Mouse (Mus musculus): ENCODE data around the gene Abcg8. TPM values are rescaled to one million over a fixed set of nuclear protein-coding genes. Genes with fewer than 3 reads are reported as not detected.

The Abcg8 gene
- total and polyA plus RNA-seq, 2 experiments: 65.5 to 115 TPM

- Histone ChIP-seq H3K4me1 (ENCODE audit: control insufficient read depth, insufficient read depth, low read length) (no peaks in the 10 kb centered on the region; the same call in 1 of the 2 replicates), H3K79me2 (ENCODE audit: control insufficient read depth, insufficient read depth, low read length) (no peaks in the 10 kb centered on the region), H3K36me3 (ENCODE audit: control insufficient read depth, insufficient read depth, low read length) (no peaks in the 10 kb centered on the region; the same call in 1 of the 2 replicates), H3K9ac (ENCODE audit: low read depth, low read length) (no peak overlapping the region), H3K27me3 (ENCODE audit: control insufficient read depth, insufficient read depth, low read length) (no peaks in the 10 kb centered on the region), H3K4me3 (ENCODE audit: insufficient read depth, low read depth, low read length) (no peak overlapping the region), H3K27ac (replicated peaks; ENCODE audit: insufficient read depth, low read depth, low read length) (no peak overlapping the region)
- WGBS: 75% methylated on average over 5 of the region's 5 CpGs
- DNase-seq (ENCODE audit: extremely low read depth, low read depth, low spot score): no peak
- TF ChIP-seq POLR2A (IDR thresholded peaks at IDR 0.05; ENCODE audit: extremely low read depth, insufficient read depth, low read length) (no peak), CTCF (IDR thresholded peaks at IDR 0.05; ENCODE audit: low read depth, low read length) (no peak)
These were observed 19.9 kb upstream of the Abcg8 start for GRCm38 (mm10) chr17:84656205-84656604.

GRCm38 (mm10) chr17:84656653-84657421, 19.3 kb upstream of the Abcg8 start:
- DNase-seq (ENCODE audit: extremely low read depth, low read depth, low spot score): no peak
- no peak overlapping the region for H3K4me3 ChIP-seq (ENCODE audit: insufficient read depth, low read depth, low read length)
- H3K4me1 ChIP-seq (ENCODE audit: control insufficient read depth, insufficient read depth, low read length): no peaks in the 10 kb centered on the region; the same call in 1 of the 2 replicates
- 80% methylated on average over 19 of the region's 19 CpGs for WGBS
- H3K27ac ChIP-seq (replicated peaks; ENCODE audit: insufficient read depth, low read depth, low read length): no peak overlapping the region
- no peak for TF ChIP-seq POLR2A (IDR thresholded peaks at IDR 0.05; ENCODE audit: extremely low read depth, insufficient read depth, low read length)
- no peak for TF ChIP-seq CTCF (IDR thresholded peaks at IDR 0.05; ENCODE audit: low read depth, low read length)
- H3K36me3 ChIP-seq (ENCODE audit: control insufficient read depth, insufficient read depth, low read length): peaks cover 5% of the 10 kb centered on the region; the same call in 1 of the 2 replicates
- H3K9ac ChIP-seq (ENCODE audit: low read depth, low read length): no peak overlapping the region
- no peaks in the 10 kb centered on the region for H3K79me2 ChIP-seq (ENCODE audit: control insufficient read depth, insufficient read depth, low read length)
- H3K27me3 ChIP-seq (ENCODE audit: control insufficient read depth, insufficient read depth, low read length): no peaks in the 10 kb centered on the region

GRCm38 (mm10) chr17:84657422-84657732, 18.7 kb upstream of the Abcg8 start:
- 76% methylated on average over 3 of the region's 3 CpGs for WGBS
- Histone ChIP-seq H3K9ac (ENCODE audit: low read depth, low read length) (no peak overlapping the region), H3K27ac (replicated peaks; ENCODE audit: insufficient read depth, low read depth, low read length) (no peak overlapping the region), H3K4me1 (ENCODE audit: control insufficient read depth, insufficient read depth, low read length) (no peaks in the 10 kb centered on the region; the same call in 1 of the 2 replicates), H3K79me2 (ENCODE audit: control insufficient read depth, insufficient read depth, low read length) (no peaks in the 10 kb centered on the region), H3K36me3 (ENCODE audit: control insufficient read depth, insufficient read depth, low read length) (peaks cover 7% of the 10 kb centered on the region; the same call in 1 of the 2 replicates), H3K4me3 (ENCODE audit: insufficient read depth, low read depth, low read length) (no peak overlapping the region), H3K27me3 (ENCODE audit: control insufficient read depth, insufficient read depth, low read length) (no peaks in the 10 kb centered on the region)
- TF ChIP-seq CTCF (IDR thresholded peaks at IDR 0.05; ENCODE audit: low read depth, low read length) (no peak), POLR2A (IDR thresholded peaks at IDR 0.05; ENCODE audit: extremely low read depth, insufficient read depth, low read length) (no peak)
- no peak for DNase-seq (ENCODE audit: extremely low read depth, low read depth, low spot score)

- no peaks in the 10 kb centered on the region; the same call in 1 of the 2 replicates for H3K4me1 ChIP-seq (ENCODE audit: control insufficient read depth, insufficient read depth, low read length)
- H3K27me3 ChIP-seq (ENCODE audit: control insufficient read depth, insufficient read depth, low read length): no peaks in the 10 kb centered on the region
- no peak for DNase-seq (ENCODE audit: extremely low read depth, low read depth, low spot score)
- no peaks in the 10 kb centered on the region for H3K79me2 ChIP-seq (ENCODE audit: control insufficient read depth, insufficient read depth, low read length)
- WGBS: 77% methylated on average over 7 of the region's 7 CpGs
- peaks cover 7% of the 10 kb centered on the region; the same call in 1 of the 2 replicates for H3K36me3 ChIP-seq (ENCODE audit: control insufficient read depth, insufficient read depth, low read length)
- no peak overlapping the region for H3K4me3 ChIP-seq (ENCODE audit: insufficient read depth, low read depth, low read length)
- no peak overlapping the region for H3K27ac ChIP-seq (replicated peaks; ENCODE audit: insufficient read depth, low read depth, low read length)
- no peak for TF ChIP-seq POLR2A (IDR thresholded peaks at IDR 0.05; ENCODE audit: extremely low read depth, insufficient read depth, low read length)
- TF ChIP-seq CTCF (IDR thresholded peaks at IDR 0.05; ENCODE audit: low read depth, low read length): no peak
- no peak overlapping the region for H3K9ac ChIP-seq (ENCODE audit: low read depth, low read length)
These were observed 18.3 kb upstream of the Abcg8 start for GRCm38 (mm10) chr17:84657782-84658181.

- WGBS: 63% methylated on average over 5 of the region's 5 CpGs
These were observed 17.9 kb upstream of the Abcg8 start for GRCm38 (mm10) chr17:84658195-84658594.

GRCm38 (mm10) chr17:84658951-84659350, 17.2 kb upstream of the Abcg8 start:
- Histone ChIP-seq H3K9ac (ENCODE audit: low read depth, low read length) (no peak overlapping the region), H3K27me3 (ENCODE audit: control insufficient read depth, insufficient read depth, low read length) (no peaks in the 10 kb centered on the region), H3K79me2 (ENCODE audit: control insufficient read depth, insufficient read depth, low read length) (no peaks in the 10 kb centered on the region), H3K4me1 (ENCODE audit: control insufficient read depth, insufficient read depth, low read length) (no peaks in the 10 kb centered on the region), H3K4me3 (ENCODE audit: insufficient read depth, low read depth, low read length) (no peak overlapping the region), H3K36me3 (ENCODE audit: control insufficient read depth, insufficient read depth, low read length) (peaks cover 13% of the 10 kb centered on the region), H3K27ac (replicated peaks; ENCODE audit: insufficient read depth, low read depth, low read length) (no peak overlapping the region)
- no peak for DNase-seq (ENCODE audit: extremely low read depth, low read depth, low spot score)
- TF ChIP-seq POLR2A (IDR thresholded peaks at IDR 0.05; ENCODE audit: extremely low read depth, insufficient read depth, low read length): no peak
- no peak for TF ChIP-seq CTCF (IDR thresholded peaks at IDR 0.05; ENCODE audit: low read depth, low read length)
- WGBS: 83% methylated on average over 8 of the region's 8 CpGs

More at GRCm38 (mm10) chr17:84658195-84658594, 17.9 kb upstream of the Abcg8 start:
- no peak overlapping the region for H3K27ac ChIP-seq (replicated peaks; ENCODE audit: insufficient read depth, low read depth, low read length)
- H3K79me2 ChIP-seq (ENCODE audit: control insufficient read depth, insufficient read depth, low read length): no peaks in the 10 kb centered on the region
- H3K4me1 ChIP-seq (ENCODE audit: control insufficient read depth, insufficient read depth, low read length): no peaks in the 10 kb centered on the region; the same call in 1 of the 2 replicates
- no peak for DNase-seq (ENCODE audit: extremely low read depth, low read depth, low spot score)
- H3K9ac ChIP-seq (ENCODE audit: low read depth, low read length): no peak overlapping the region
- TF ChIP-seq POLR2A (IDR thresholded peaks at IDR 0.05; ENCODE audit: extremely low read depth, insufficient read depth, low read length): no peak
- TF ChIP-seq CTCF (IDR thresholded peaks at IDR 0.05; ENCODE audit: low read depth, low read length): no peak
- H3K27me3 ChIP-seq (ENCODE audit: control insufficient read depth, insufficient read depth, low read length): no peaks in the 10 kb centered on the region
- peaks cover 8% of the 10 kb centered on the region; the same call in 1 of the 2 replicates for H3K36me3 ChIP-seq (ENCODE audit: control insufficient read depth, insufficient read depth, low read length)
- no peak overlapping the region for H3K4me3 ChIP-seq (ENCODE audit: insufficient read depth, low read depth, low read length)

All from liver, adult 2 months (tissue).